8 mouse cellular contexts compared by ENCODE assay signal in the genomic region with DNA sequence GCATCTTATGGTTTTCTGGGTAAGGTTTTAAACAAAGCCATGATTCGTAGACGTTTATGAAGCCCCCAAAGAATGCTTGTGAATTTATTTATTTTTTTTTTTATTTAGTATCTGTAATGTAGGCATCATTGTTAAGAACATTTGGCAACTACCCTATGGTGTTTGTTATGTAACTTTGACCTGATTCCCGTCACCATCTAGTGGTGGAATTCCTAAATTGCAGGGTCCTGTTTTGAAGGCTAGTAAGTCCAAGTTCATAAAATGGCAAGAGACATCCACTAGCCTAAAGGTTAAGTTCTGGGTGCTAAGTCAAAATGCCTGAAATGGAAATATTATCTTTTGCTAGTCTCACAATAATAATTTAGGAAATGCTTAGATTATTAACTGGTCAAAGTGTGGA. TPM values are rescaled to one million over a fixed set of nuclear protein-coding genes. Genes with fewer than 3 reads are reported as not detected.
DNase-seq lines count a peak whose midpoint lies in the region; ATAC-seq and TF ChIP-seq lines count a peak whose summit lies in the region.

No protein-coding gene starts in this region.

- peak; percentile 65 for TF ChIP-seq CTCF in left cerebral cortex, adult 2 months (IDR thresholded peaks at IDR 0.05)

- H3K4me3 ChIP-seq in left cerebral cortex, adult 2 months, result no peak overlapping the region

- H3K27ac ChIP-seq in left cerebral cortex, adult 2 months, result no peak overlapping the region

- no peak for ATAC-seq in cerebellum, adult (ENCODE audit: insufficient number of reproducible peaks, low FRiP score, low TSS enrichment)

- intact Hi-C loops in left cerebral cortex, adult 2 months (cut with DNase I), result no loop called here
- intact Hi-C loops in left cerebral cortex, postnatal 10 days (cut with DNase I), result loop anchor here (10.0 kb wide), 1 partner anchor 693 kb away; no protein-coding TSS in a partner anchor

- peak; percentile 64 for DNase-seq in cerebellum, adult 18-20 months
- no peak for DNase-seq in left cerebral cortex, adult 2 months (ENCODE audit: extremely low spot score in 1 of 2, low spot score in 2 of 2)
- no peak for DNase-seq in left cerebral cortex, postnatal 10 days (ENCODE audit: extremely low spot score in 1 of 2, low spot score in 2 of 2)
- DNase-seq in cerebellum, adult 8-10 months, result peak; percentile 66
- peak; percentile 54 for DNase-seq in lung, postnatal 10 days
- DNase-seq in gastrocnemius, postnatal 25 days, result no peak
- no peak for DNase-seq in right cerebral cortex, postnatal 14 days

RNA-seq across cellular contexts. Expression of gene Got1, which starts 37.0 kb away (rescaled TPM):
- 100 to 1,000 TPM; 361 to 390 TPM for total RNA-seq in left cerebral cortex, adult 2 months (2021)
- 100 to 1,000 TPM; 213 to 228 TPM for total RNA-seq in left cerebral cortex, postnatal 10 days (2021)
- total RNA-seq in gastrocnemius, postnatal 25 days (2021), result 100 to 1,000 TPM; 350 to 495 TPM

RNA-seq across cellular contexts. Expression of gene Cnnm1, which starts 47.2 kb away (rescaled TPM):
- 100 to 1,000 TPM; 114 to 116 TPM for total RNA-seq in left cerebral cortex, adult 2 months (2021)
- 10 to 100 TPM; 39.3 to 40.4 TPM for total RNA-seq in left cerebral cortex, postnatal 10 days (2021)
- total RNA-seq in gastrocnemius, postnatal 25 days (2021), result under 1 TPM in 1 of 2 experiments, not detected in 1; 0.05 TPM

Comparison
In these comparisons a context has a peak if more than half of its experiments do, and no peak if none do; other contexts are left out.
1. DNase-seq: peak in cerebellum, adult 18-20 months (2 of 2), cerebellum, adult 8-10 months (single experiment) and lung, postnatal 10 days (single experiment); none in left cerebral cortex, adult 2 months (0 of 2), left cerebral cortex, postnatal 10 days (0 of 2), gastrocnemius, postnatal 25 days (single experiment) and right cerebral cortex, postnatal 14 days (single experiment).
2. RNA of gene Cnnm1, which starts 47.2 kb away (total RNA-seq): 114 to 116 TPM in left cerebral cortex, adult 2 months and 39.3 to 40.4 TPM in left cerebral cortex, postnatal 10 days; 0.05 TPM in gastrocnemius, postnatal 25 days; every median in the first group is over 10 times any median in the second.